Mouse (Mus musculus) stomach, postnatal 0 days (tissue): Measurements from ENCODE around the gene Cemip. TPM values are rescaled to one million over a fixed set of nuclear protein-coding genes. Genes with fewer than 3 reads are reported as not detected.

Experiments
- ATAC-seq: fragments of 200-750 bp; cut with Nextera tagmentation; 2 replicates; pipeline ENCODE4 v1.8.0; 2017; ENCODE audit not compliant: low FRiP score, low TSS enrichment
- DNase-seq: peaks from one replicate; pipeline ENCODE4 v3.0.0-alpha.2; 2016; ENCODE audit warnings: low spot score
- H3K27ac ChIP-seq: fragments of 300-500 bp; sonication (generic); replicated peaks from 2 replicates; pipeline ENCODE4 v1.5.1; 2014; ENCODE audit warnings: mild to moderate bottlenecking, control low read depth
- H3K27me3 ChIP-seq: fragments of 300-500 bp; sonication (generic); 2 replicates; pipeline ENCODE4 v1.6.1; 2014; ENCODE audit warnings: low read length; ENCODE audit not compliant: control insufficient read depth, insufficient read depth
- H3K36me3 ChIP-seq: fragments of 300-500 bp; sonication (generic); 2 replicates; pipeline ENCODE4 v1.6.1; 2014; ENCODE audit warnings: low read length, mixed read lengths; ENCODE audit not compliant: control insufficient read depth, insufficient read depth
- H3K4me1 ChIP-seq: fragments of 300-500 bp; sonication (generic); replicated peaks from 2 replicates; pipeline ENCODE4 v1.6.1; 2014; ENCODE audit warnings: antibody characterized with exemption; ENCODE audit not compliant: control insufficient read depth, insufficient read depth
- H3K4me2 ChIP-seq: fragments of 300-500 bp; sonication (generic); replicated peaks from 2 replicates; pipeline ENCODE4 v1.6.1; 2014; ENCODE audit warnings: low read depth, mild to moderate bottlenecking, control low read depth, moderate library complexity
- H3K4me3 ChIP-seq: fragments of 300-500 bp; sonication (generic); 2 replicates; pipeline ENCODE4 v1.5.1; 2014; ENCODE audit warnings: low read depth, low read length, control low read depth
- H3K9ac ChIP-seq: fragments of 300-500 bp; sonication (generic); 2 replicates; pipeline ENCODE4 v1.6.1; 2014; ENCODE audit warnings: mild to moderate bottlenecking, low read length, control low read depth, mixed read lengths
- H3K9me3 ChIP-seq: fragments of 300-500 bp; sonication (generic); 2 replicates; pipeline ENCODE4 v1.6.1; 2016; ENCODE audit warnings: low read length; ENCODE audit not compliant: control insufficient read depth
- CTCF ChIP-seq: IDR thresholded peaks from 2 replicates; pipeline ENCODE4 v1.5.1; 2016; ENCODE audit warnings: antibody characterized with exemption, low read depth, mild to moderate bottlenecking, moderate library complexity
- EP300 ChIP-seq: optimal IDR thresholded peaks from 2 replicates; pipeline ENCODE3; 2016; ENCODE audit warnings: antibody characterized with exemption
- WGBS: fragments of 180-500 bp; shearing (Covaris S2); extraction: QIAGEN DNeasy Blood & Tissue Kit; methylation state at CpG from one replicate; pipeline ENCODE4 v1.1.7; 2014; 5-methylcytosine and 5-hydroxymethylcytosine counted together
- polyA plus RNA-seq: library from polyadenylated mRNA; unstranded; fragments of >200 nt; fragmentation: Nextera tagmentation; extraction: Ambion mirVana; gene quantifications from 2 replicates; pipeline ENCODE4 v1.2.1, GENCODE M21; 2015

Cemip gene
- polyA plus RNA-seq, 1 experiment from 2014 or later = 0.40 TPM

DNA sequence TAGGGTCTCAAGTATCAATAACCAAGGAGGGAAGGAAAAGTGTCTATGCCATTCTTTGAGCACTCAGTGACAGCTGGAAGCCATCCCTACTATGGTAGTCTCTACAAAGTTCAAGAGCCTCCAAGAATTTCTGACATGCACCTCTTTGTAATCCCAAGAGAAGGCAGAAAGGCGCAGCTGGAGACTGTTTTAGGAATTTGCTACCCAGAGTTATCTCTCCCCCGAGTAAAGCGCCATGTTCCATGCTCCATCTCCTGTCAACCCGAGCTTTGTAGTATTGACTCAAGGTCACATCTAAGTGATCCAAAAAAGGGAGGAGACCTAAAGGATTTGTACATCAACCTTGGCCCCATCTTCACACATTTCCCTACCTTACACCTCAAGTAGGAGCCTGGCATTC, 40.8 kb downstream of the Cemip start:
- Histone ChIP-seq H3K4me3 (no peak overlapping the region), H3K4me2 (no peak overlapping the region), H3K9me3 (no peaks in the 10 kb centered on the region), H3K9ac (no peak overlapping the region), H3K36me3 (no peaks in the 10 kb centered on the region), H3K27me3 (no peaks in the 10 kb centered on the region), H3K27ac (no peak overlapping the region), H3K4me1 (no peaks in the 10 kb centered on the region)
- WGBS = 63% methylated on average over 4 of the region's 4 CpGs
- ATAC-seq = no peak
- no peak for TF ChIP-seq CTCF
- no peak for TF ChIP-seq EP300
- DNase-seq = no peak

DNA sequence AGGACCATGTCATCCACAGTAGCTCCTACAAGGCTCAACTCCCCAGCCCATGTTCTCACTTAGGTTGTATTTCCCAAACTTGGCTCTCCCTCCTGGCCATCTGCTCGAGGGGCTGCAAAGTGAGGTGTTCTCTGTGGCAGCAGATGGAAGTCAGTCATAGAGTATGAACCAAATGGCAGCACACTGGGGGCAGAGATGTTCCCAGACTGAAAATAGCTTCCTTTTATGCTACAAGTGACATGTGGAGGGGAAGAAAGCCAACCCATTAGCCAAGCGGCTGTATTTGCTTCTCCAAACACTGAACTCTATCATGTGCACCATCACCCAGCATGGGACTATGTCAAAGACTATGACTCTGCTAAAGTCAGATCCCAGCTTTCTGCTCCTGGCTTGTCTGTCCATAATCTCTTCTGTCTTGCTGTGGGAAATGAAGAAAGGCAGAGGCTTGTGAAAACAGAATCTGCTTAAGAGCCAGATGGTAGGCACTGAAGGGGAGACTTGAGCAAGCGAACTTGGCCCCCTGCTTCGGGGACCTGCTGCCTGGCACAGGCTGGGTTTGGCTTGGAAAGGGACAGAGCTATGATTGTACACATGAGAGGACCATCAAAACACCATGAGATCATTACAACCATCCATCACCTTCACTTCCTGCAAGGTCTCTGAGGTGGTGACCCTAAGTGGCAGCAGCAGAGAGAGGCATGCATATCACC, 41.6 kb downstream of the Cemip start:
- no peak for ATAC-seq
- no peaks in the 10 kb centered on the region for H3K9me3 ChIP-seq
- H3K9ac ChIP-seq = no peak overlapping the region
- WGBS = 73% methylated on average over 4 of the region's 4 CpGs
- H3K4me3 ChIP-seq = no peak overlapping the region
- DNase-seq = no peak
- H3K27me3 ChIP-seq = no peaks in the 10 kb centered on the region
- no peak overlapping the region for H3K27ac ChIP-seq
- TF ChIP-seq EP300 (no peak), CTCF (no peak)
- H3K4me2 ChIP-seq = no peak overlapping the region
- H3K36me3 ChIP-seq = no peaks in the 10 kb centered on the region
- no peaks in the 10 kb centered on the region for H3K4me1 ChIP-seq

DNA sequence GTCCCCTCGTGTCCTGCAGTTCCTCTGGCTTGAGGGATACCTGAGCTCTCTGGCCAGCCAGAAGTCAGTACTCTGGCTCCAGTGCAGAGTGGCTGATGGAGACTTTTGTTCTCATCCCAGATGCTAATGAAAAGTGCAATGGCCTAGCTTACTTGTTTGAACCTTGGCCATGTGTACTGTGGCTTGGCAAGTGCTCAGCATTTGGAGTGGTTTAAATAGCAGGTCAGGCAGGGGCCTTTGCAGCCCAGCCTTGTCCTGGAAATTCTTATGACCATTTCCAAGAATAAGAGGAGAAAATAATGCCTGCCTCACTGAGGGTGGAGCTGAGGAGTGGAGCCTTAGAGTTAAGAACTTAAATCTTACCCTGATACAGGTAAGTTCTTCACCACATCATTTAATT, 43.6 kb downstream of the Cemip start:
- 63% methylated on average over 1 of the region's 1 CpGs for WGBS
- Histone ChIP-seq H3K4me1 (no peaks in the 10 kb centered on the region), H3K9me3 (no peaks in the 10 kb centered on the region), H3K9ac (no peak overlapping the region), H3K27me3 (no peaks in the 10 kb centered on the region), H3K4me3 (no peak overlapping the region), H3K4me2 (no peak overlapping the region), H3K27ac (no peak overlapping the region), H3K36me3 (no peaks in the 10 kb centered on the region)
- ATAC-seq (no peak), DNase-seq (no peak)
- TF ChIP-seq CTCF = no peak
- TF ChIP-seq EP300 = no peak

DNA sequence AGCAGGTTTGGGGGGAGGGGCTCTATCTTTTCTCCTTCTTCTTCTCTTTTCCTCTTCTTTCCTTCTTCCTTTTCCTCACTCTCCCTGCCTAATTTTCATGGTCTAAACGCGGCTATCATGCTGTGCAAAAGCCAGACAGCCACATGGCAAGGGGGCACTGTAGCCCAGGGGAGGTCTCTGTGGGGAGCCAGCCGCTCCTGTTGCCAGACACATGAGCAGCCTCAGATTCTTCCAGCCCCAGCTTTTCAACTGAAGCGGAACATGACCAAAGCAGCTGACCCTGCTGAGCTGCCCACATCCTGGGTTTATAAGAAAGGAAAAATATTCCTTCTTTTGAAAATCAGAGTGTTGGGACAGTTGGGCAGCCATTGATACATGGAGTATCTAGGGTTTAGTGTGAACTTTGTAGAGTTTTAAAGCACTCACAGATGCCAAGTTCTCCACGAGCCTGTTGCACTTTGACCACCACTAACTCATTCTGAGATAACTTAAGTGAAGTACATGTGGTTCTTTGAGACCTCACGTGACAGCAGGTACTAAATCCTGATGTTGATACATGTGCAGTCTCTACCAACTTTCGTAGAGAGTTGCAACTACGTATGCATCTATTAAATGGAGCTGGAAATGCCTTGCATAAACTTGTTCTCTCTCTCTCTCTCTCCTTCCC, 46.3 kb downstream of the Cemip start:
- Histone ChIP-seq H3K4me2 (no peak overlapping the region), H3K4me3 (no peak overlapping the region), H3K9me3 (no peaks in the 10 kb centered on the region), H3K4me1 (no peaks in the 10 kb centered on the region), H3K9ac (no peak overlapping the region), H3K27ac (no peak overlapping the region), H3K36me3 (no peaks in the 10 kb centered on the region), H3K27me3 (no peaks in the 10 kb centered on the region)
- DNase-seq (no peak), ATAC-seq (no peak)
- no peak for TF ChIP-seq EP300
- TF ChIP-seq CTCF = no peak
- WGBS = 65% methylated on average over 8 of the region's 8 CpGs

DNA sequence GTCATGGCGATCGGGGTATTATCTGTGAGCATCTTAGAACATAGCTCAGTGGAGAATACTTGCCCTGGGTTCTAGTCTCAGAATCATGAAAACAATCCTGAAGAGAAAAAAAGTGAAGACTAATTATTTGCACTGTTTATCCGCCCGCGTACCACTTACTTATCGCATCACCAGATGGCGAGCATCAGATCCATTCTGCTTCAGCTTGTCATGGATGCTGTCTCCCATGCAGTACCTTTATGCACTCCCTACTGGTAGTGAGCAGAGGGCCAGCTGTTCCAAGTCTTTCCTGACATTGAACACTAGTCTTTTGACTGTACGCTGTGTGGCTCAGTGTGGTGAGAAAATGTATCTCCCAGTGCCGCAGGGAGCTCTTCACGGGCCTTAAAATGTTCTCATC, 47.7 kb downstream of the Cemip start:
- WGBS = 81% methylated on average over 10 of the region's 10 CpGs
- Histone ChIP-seq H3K27ac (no peak overlapping the region), H3K27me3 (no peaks in the 10 kb centered on the region), H3K4me3 (no peak overlapping the region), H3K4me1 (no peaks in the 10 kb centered on the region), H3K9me3 (no peaks in the 10 kb centered on the region), H3K4me2 (no peak overlapping the region), H3K36me3 (no peaks in the 10 kb centered on the region), H3K9ac (no peak overlapping the region)
- ATAC-seq (no peak), DNase-seq (no peak)
- no peak for TF ChIP-seq EP300
- no peak for TF ChIP-seq CTCF

DNA sequence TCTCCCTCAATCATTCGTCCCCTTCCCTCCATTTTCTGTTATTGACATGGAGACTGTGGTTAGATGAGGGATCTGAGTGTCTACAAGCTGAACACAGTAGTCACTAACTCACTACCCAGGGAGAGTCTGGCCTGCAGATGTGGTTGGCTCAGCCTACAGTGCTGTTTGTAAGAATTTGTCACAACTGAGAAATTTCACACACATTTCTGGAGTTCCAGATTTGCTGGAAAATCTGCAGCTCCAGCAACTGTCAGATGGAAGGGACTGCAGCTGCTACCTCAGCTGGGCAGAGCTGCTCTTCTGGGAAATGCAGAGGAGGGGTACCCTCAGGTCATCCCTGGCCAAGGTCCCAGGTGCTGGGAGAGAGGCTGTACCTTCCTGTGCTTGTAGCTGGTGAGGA, 53.5 kb downstream of the Cemip start:
- TF ChIP-seq EP300 (no peak), CTCF (no peak)
- Histone ChIP-seq H3K4me3 (no peak overlapping the region), H3K36me3 (no peaks in the 10 kb centered on the region), H3K4me1 (peaks cover 6% of the 10 kb centered on the region), H3K9me3 (no peaks in the 10 kb centered on the region), H3K27ac (no peak overlapping the region), H3K4me2 (no peak overlapping the region), H3K9ac (no peak overlapping the region), H3K27me3 (no peaks in the 10 kb centered on the region)
- DNase-seq (no peak), ATAC-seq (no peak)
- 80% methylated on average over 1 of the region's 1 CpGs for WGBS
